Mouse (Mus musculus): ENCODE measurements around the gene Cib3.

- TF ChIP-seq CTCF (IDR thresholded peaks at IDR 0.05; ENCODE audit: extremely low read depth, insufficient read depth, low read length) = no peak
- TF ChIP-seq POLR2A (IDR thresholded peaks at IDR 0.05; ENCODE audit: extremely low read depth, insufficient read depth, low read length) = no peak
Observed at GRCm38 (mm10) chr8:72162821-72163220, 49.8 kb downstream of the Cib3 start.
